Mouse (Mus musculus) olfactory bulb, adult 2 months (tissue): ENCODE results near the gene Jpt2. TPM values are rescaled to one million over a fixed set of nuclear protein-coding genes. Genes with fewer than 3 reads are reported as not detected.
"Not testable (repeated sequence)": the region's sequence is repeated elsewhere in the genome, so short reads cannot be mapped to it uniquely, and the experiment has no call there.

Experiments used
- H3K27ac ChIP-seq: fragments of 200-500 bp; 2 replicates; pipeline ENCODE4 v1.5.1; 2012; ENCODE audit warnings: low read depth, low read length; ENCODE audit not compliant: insufficient read depth
- H3K4me1 ChIP-seq: fragments of 200-500 bp; 2 replicates; pipeline ENCODE4 v1.6.1; 2012; ENCODE audit warnings: low read length; ENCODE audit not compliant: control insufficient read depth, insufficient read depth
- H3K4me3 ChIP-seq: fragments of 200-500 bp; 2 replicates; pipeline ENCODE4 v1.5.1; 2012; ENCODE audit warnings: mild to moderate bottlenecking, low read depth, low read length, moderate library complexity; ENCODE audit not compliant: insufficient read depth
- CTCF ChIP-seq: fragments of 200-500 bp; IDR thresholded peaks from 2 replicates; pipeline ENCODE4 v1.5.1; 2012; ENCODE audit warnings: low read depth, mild to moderate bottlenecking, low read length, moderate library complexity; ENCODE audit not compliant: insufficient read depth
- POLR2A ChIP-seq: fragments of 200-500 bp; IDR thresholded peaks from 2 replicates; pipeline ENCODE4 v1.6.1; 2012; ENCODE audit warnings: mild to moderate bottlenecking, low read depth, low read length, moderate library complexity; ENCODE audit not compliant: insufficient read depth
- WGBS: fragments of 180-500 bp; shearing (Covaris S2); methylation state at CpG from one replicate; pipeline ENCODE4 v1.1.7; 2018; 5-methylcytosine and 5-hydroxymethylcytosine counted together
- polyA plus RNA-seq: library from polyadenylated mRNA; stranded (reverse); fragments of >200 nt; gene quantifications from 2 replicates; pipeline ENCODE4 v1.2.4, GENCODE M21; 2012; ENCODE audit warnings: low replicate concordance; ENCODE audit not compliant: missing spikeins, insufficient read depth, insufficient read length

Jpt2 gene
- polyA plus RNA-seq, 1 experiment, result not detected

DNA sequence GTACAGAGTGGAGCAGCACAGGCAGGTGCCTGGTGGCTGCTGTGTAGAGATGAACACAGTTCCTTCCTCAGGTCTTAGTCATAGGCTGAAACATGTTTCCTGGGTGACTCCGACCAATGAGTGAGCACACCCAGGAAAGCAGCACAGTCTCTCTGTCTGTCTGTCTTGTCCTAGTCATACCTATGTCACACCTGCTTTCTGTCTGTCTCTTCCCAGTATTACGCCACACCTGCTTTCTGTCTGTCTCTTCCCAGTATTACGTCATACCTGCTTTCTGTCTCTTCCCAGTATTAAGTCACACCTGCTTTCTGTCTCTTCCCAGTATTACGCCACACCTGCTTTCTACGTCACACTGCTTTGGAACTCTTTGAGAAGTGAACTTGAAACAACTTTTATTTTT, 12.3 kb downstream of the Jpt2 start:
- no peak overlapping the region for H3K4me3 ChIP-seq
- H3K4me1 ChIP-seq, result no peaks in the 10 kb centered on the region
- 97% methylated on average over 5 of the region's 5 CpGs for WGBS
- no peak overlapping the region for H3K27ac ChIP-seq
- TF ChIP-seq CTCF (no peak), POLR2A (no peak)

DNA sequence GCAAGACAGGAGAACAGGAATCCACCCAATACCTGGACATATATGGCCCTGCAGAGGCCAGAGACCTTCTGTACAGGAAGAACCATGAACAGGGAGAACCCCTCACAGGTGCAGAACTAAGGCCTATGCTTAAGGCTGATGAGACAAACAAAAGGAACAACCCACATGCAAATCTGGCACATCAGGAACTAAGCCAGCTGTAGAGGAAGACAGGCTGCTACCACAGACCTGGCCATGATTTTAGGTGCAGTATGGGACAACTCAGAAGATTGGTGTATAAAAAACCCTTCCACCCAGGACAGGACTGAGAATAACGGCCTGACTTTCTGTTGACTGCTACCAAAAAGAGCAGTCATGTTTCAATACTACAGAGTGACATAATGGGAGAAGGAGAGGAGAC, 16.9 kb downstream of the Jpt2 start:
- not testable (repeated sequence) for H3K27ac ChIP-seq, H3K4me3 ChIP-seq, H3K4me1 ChIP-seq
- WGBS, result 97% methylated on average over 1 of the region's 1 CpGs

- no peak for TF ChIP-seq CTCF
- TF ChIP-seq POLR2A, result no peak
- WGBS, result 75% methylated on average over 7 of the region's 7 CpGs
- Histone ChIP-seq H3K4me3 (no peak overlapping the region), H3K4me1 (no peaks in the 10 kb centered on the region), H3K27ac (no peak overlapping the region)
Observed at GRCm38 (mm10) chr17:24943036-24943435, 17.5 kb downstream of the Jpt2 start.

DNA sequence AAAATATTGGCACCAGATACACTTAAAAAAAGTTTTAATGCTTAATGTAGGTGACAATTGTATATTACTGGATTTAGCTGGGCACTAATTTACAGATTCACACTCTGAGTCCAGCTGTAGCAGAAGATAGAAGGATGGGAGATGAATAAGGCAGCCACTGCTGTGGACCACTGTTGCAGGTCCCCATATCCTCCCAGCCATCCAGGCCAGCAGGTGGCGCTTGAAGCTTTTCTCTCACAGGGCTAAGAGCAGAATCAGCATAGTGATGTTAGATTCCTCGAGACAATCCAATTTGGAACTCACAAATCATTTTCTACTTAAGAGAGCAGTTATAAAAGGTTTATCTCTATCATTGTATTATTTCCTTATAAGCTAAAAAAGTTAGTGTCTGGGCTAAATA, 18.0 kb downstream of the Jpt2 start:
- WGBS, result 8% methylated on average over 2 of the region's 2 CpGs
- H3K4me3 ChIP-seq, H3K27ac ChIP-seq, H3K4me1 ChIP-seq: not testable (repeated sequence)

- Histone ChIP-seq H3K4me1 (peaks cover 5% of the 10 kb centered on the region; the same call in 1 of the 2 replicates), H3K4me3 (peak overlapping the region; percentile 69), H3K27ac (peak overlapping the region; percentile 77)
- no peak for TF ChIP-seq POLR2A
- no peak for TF ChIP-seq CTCF
- 44% methylated on average over 6 of the region's 6 CpGs for WGBS
Observed at GRCm38 (mm10) chr17:24937266-24937665, 23.2 kb downstream of the Jpt2 start.

DNA sequence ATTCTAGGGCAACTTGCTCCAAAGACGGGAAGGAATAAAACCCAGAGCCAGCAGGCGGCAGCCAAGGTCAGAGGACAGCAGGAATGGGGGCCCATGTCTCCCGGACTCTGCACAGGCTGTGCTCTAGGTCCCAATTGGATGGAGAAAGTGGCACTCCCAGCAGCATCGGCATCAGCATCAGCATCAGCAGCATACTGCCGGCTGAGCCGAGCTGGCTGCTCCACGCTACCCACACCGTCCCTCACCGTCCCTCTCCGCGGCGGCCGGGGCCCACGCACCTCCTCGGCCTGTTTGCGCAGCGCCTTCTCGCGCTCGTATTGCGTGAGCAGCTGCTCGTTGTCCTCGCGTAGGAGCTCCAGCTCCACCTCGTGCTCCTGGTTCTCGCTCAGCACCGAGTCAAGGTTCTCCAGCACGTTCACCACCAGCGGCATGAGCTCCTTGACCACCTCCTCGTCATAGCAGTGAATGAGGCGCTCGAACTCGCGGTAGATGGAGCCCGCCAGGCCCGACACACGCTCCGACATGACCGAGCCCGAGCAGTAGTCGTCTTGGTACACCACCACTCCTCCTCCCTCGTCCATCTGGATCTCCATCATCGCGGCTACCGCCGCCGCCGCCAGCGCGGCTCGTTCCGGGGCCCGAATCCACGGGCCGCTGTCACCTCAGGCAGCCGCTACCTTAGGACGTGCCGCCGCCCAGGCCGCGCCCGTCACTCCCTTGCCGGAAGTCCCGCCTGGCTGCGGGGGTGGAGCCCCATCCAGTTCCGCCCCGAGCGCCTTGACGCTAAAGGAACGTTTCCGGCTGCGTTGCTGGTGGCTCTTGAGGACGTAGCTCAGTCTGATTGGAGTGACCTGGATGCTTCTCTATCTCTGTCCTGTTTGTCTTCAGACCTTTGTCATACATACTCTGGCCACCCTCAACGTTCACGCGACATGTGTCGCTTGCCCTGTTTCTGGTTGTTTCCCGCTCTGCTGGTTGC, 23.9 kb downstream of the Jpt2 start, which contains the start of gene Mapk8ip3:
Gene Mapk8ip3 (minus strand): TSS at position 719 of the 979 bp plus-strand sequence.
- H3K4me3 ChIP-seq, result peak within 1 kb of the TSS; percentile 69
- no peak for TF ChIP-seq CTCF
- peak; percentile 77 for TF ChIP-seq POLR2A
- H3K4me1 ChIP-seq, result peaks cover 5% of the 10 kb centered on the region; the same call in 1 of the 2 replicates
- H3K27ac ChIP-seq, result peak within 1 kb of the TSS; percentile 77
- WGBS, result under 1% methylated on average over 78 of the region's 78 CpGs

- Histone ChIP-seq H3K4me3 (peak overlapping the region; percentile 41), H3K27ac (no peak overlapping the region), H3K4me1 (peaks cover 5% of the 10 kb centered on the region; the same call in 1 of the 2 replicates)
- TF ChIP-seq POLR2A (no peak), CTCF (no peak)
Observed at GRCm38 (mm10) chr17:24935666-24936065, 24.8 kb downstream of the Jpt2 start.

DNA sequence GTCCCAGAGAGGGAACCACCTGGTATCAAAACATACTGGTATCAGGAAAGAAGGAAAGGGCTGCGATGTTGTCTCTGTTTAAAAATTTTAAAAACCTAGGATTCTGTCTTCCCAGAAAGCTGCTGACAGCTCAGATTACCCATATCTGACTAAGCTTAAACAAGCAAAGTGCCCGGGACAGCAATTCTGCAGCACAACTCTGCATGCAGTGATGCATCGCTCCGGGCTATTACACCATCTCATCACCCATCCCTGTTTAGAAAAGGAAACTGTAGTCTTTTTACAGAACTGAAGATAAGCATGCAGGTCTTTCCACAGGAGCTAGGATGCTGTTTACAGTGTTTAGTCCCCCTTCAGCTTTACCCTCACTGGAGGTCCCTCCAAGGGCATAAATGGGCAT, 25.6 kb downstream of the Jpt2 start:
- Histone ChIP-seq H3K4me1 (peaks cover 5% of the 10 kb centered on the region; the same call in 1 of the 2 replicates), H3K27ac (no peak overlapping the region), H3K4me3 (peak overlapping the region; percentile 37; the same call in 1 of the 2 replicates)
- TF ChIP-seq CTCF, result no peak
- no peak for TF ChIP-seq POLR2A
- 50% methylated on average over 4 of the region's 4 CpGs for WGBS

DNA sequence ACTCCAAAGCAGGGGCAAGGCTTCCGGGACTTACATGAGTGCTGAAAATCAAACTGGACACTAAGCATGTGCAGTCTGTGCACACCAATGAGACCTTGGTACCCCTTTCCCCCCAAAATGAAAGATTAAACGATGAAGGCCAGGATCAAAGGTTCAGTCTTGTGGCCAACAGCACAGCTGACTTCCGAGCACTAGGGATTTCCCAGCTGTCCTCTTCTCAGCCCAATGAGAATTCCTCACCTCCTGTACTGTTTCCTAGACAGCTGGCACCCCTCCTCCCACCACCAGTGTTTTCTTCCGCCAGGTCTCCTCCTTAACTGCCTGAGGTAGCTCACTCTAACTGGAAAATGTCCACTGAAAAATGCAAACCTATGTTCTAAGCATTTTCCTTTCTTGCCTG, 27.3 kb downstream of the Jpt2 start:
- Histone ChIP-seq H3K27ac (no peak overlapping the region), H3K4me1 (peaks cover 5% of the 10 kb centered on the region; the same call in 1 of the 2 replicates), H3K4me3 (no peak overlapping the region)
- 56% methylated on average over 4 of the region's 4 CpGs for WGBS
- TF ChIP-seq CTCF (no peak), POLR2A (no peak)

DNA sequence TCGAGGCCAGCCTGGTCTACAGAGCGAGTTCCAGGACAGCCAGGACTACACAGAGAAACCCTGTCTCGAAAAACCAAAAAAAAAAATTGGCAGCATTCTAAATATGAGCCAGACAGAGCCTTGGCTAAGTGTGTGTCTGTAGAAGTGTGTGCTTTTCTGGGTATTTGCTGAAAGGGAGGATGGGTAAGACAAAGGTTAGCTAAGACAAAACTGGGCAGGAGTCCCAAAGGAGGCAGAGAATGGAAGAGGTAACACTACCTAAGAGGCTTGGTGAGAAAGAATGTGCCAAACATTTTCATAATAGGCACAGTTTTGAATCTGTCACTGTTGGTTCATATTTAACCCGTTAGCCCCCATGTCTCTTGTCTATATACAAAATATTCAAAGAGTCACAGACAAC, 28.1 kb downstream of the Jpt2 start:
- no peak for TF ChIP-seq POLR2A

More for the DNA sequence above, 28.1 kb downstream of the Jpt2 start:
- Histone ChIP-seq H3K4me3 (no peak overlapping the region), H3K27ac (no peak overlapping the region), H3K4me1 (peaks cover 5% of the 10 kb centered on the region; the same call in 1 of the 2 replicates)
- WGBS, result 80% methylated on average over 4 of the region's 4 CpGs
